In genomic region chr8:84873016-84873415, GRCm38 (mm10) we compare ENCODE assay signal across 9 mouse cellular contexts. TPM values are rescaled to one million over a fixed set of nuclear protein-coding genes. Genes with fewer than 3 reads are reported as not detected.
DNase-seq lines count a peak whose midpoint lies in the region; ATAC-seq and TF ChIP-seq lines count a peak whose summit lies in the region.
"Had no signal": no experiment of that assay in that cellular context is flagged by ENCODE, and none has a peak within 500 bp of the region (broad histone marks: within the 10 kb centered on the region; RNA-seq: fewer than 3 reads in every experiment).

No protein-coding gene starts in this region.

- peaks cover 16% of the 10 kb centered on the region for H3K4me1 ChIP-seq in embryonic facial prominence, embryonic 13.5 days
- peaks cover 7% of the 10 kb centered on the region; the same call in 1 of the 2 replicates for H3K4me1 ChIP-seq in intestine, postnatal 0 days (replicated peaks; ENCODE audit: control insufficient read depth, insufficient read depth, low read length)
- no peaks in the 10 kb centered on the region; the same call in 1 of the 2 replicates for H3K4me1 ChIP-seq in neural tube, embryonic 14.5 days (ENCODE audit: control insufficient read depth, insufficient read depth, low read length)

- H3K27ac ChIP-seq in layer of hippocampus, adult 2 months, result no peak overlapping the region
- H3K27ac ChIP-seq in embryonic facial prominence, embryonic 13.5 days, result no peak overlapping the region
- no peak overlapping the region for H3K27ac ChIP-seq in intestine, postnatal 0 days (ENCODE audit: low read depth, low read length)
- no peak overlapping the region for H3K27ac ChIP-seq in neural tube, embryonic 14.5 days (ENCODE audit: low read depth, low read length)
- H3K27ac ChIP-seq: macrophage had no signal

- peak overlapping the region; percentile 96 for H3K4me2 ChIP-seq in embryonic facial prominence, embryonic 13.5 days
- H3K4me2 ChIP-seq in intestine, postnatal 0 days (replicated peaks; ENCODE audit: low read depth), result peak overlapping the region; percentile 82
- H3K4me2 ChIP-seq in neural tube, embryonic 14.5 days (ENCODE audit: low read depth, low read length), result peak overlapping the region; percentile 71

- no peak for DNase-seq in layer of hippocampus, adult 2 months (ENCODE audit: low spot score in 2 of 2)
- no peak for DNase-seq in layer of hippocampus, adult 9-11 months
- no peak for DNase-seq in urinary bladder, adult 2 months (ENCODE audit: low spot score)
- no peak for DNase-seq in natural killer cell, adult 2 months (ENCODE audit: low spot score in 2 of 2)
- DNase-seq in cerebellum, adult 8-10 months, result no peak

- H3K27me3 ChIP-seq in embryonic facial prominence, embryonic 13.5 days, result no peaks in the 10 kb centered on the region
- H3K27me3 ChIP-seq in intestine, postnatal 0 days (replicated peaks; ENCODE audit: control insufficient read depth, insufficient read depth, low read length), result no peaks in the 10 kb centered on the region
- H3K27me3 ChIP-seq in neural tube, embryonic 14.5 days (ENCODE audit: control insufficient read depth, insufficient read depth, low read length), result peaks cover 4% of the 10 kb centered on the region; the same call in 1 of the 2 replicates

- peak overlapping the region; percentile 60; the same call in 1 of the 2 replicates for H3K4me3 ChIP-seq in layer of hippocampus, adult 2 months
- H3K4me3 ChIP-seq in embryonic facial prominence, embryonic 13.5 days, result peak overlapping the region; percentile 54
- H3K4me3 ChIP-seq in intestine, postnatal 0 days (ENCODE audit: low read depth, low read length), result no peak overlapping the region
- no peak overlapping the region; the same call in 1 of the 2 replicates for H3K4me3 ChIP-seq in neural tube, embryonic 14.5 days (ENCODE audit: low read depth, low read length)

- H3K36me3 ChIP-seq in embryonic facial prominence, embryonic 13.5 days, result peaks cover 18% of the 10 kb centered on the region
- H3K36me3 ChIP-seq in intestine, postnatal 0 days (ENCODE audit: control insufficient read depth, insufficient read depth), result peaks cover 16% of the 10 kb centered on the region; the same call in 1 of the 2 replicates
- H3K36me3 ChIP-seq in neural tube, embryonic 14.5 days (ENCODE audit: control insufficient read depth, insufficient read depth, low read length), result peaks cover 16% of the 10 kb centered on the region; the same call in 1 of the 2 replicates

- H3K9me3 ChIP-seq in embryonic facial prominence, embryonic 13.5 days, result no peaks in the 10 kb centered on the region
- no peaks in the 10 kb centered on the region for H3K9me3 ChIP-seq in intestine, postnatal 0 days (ENCODE audit: control insufficient read depth)
- H3K9me3 ChIP-seq in neural tube, embryonic 14.5 days (ENCODE audit: control insufficient read depth, low read length), result no peaks in the 10 kb centered on the region

- no peak for TF ChIP-seq CTCF in layer of hippocampus, adult 2 months (conservative IDR thresholded peaks at IDR 0.05)
- TF ChIP-seq CTCF in intestine, postnatal 0 days (IDR thresholded peaks at IDR 0.05; ENCODE audit: low read depth), result no peak

- no peak for ATAC-seq in embryonic facial prominence, embryonic 13.5 days (ENCODE audit: insufficient number of reproducible peaks, insufficient read depth, low FRiP score, low TSS enrichment, low read depth)
- ATAC-seq in intestine, postnatal 0 days, result no peak
- ATAC-seq in neural tube, embryonic 14.5 days (ENCODE audit: low read depth), result no peak

- H3K9ac ChIP-seq in embryonic facial prominence, embryonic 13.5 days, result peak overlapping the region; percentile 74
- H3K9ac ChIP-seq in intestine, postnatal 0 days (ENCODE audit: low read depth, low read length), result no peak overlapping the region
- H3K9ac ChIP-seq in neural tube, embryonic 14.5 days (replicated peaks; ENCODE audit: low read depth, low read length), result no peak overlapping the region

- 62% methylated on average over 4 of the region's 4 CpGs for WGBS in embryonic facial prominence, embryonic 13.5 days
- WGBS in intestine, postnatal 0 days, result 73% methylated on average over 4 of the region's 4 CpGs
- 73% methylated on average over 4 of the region's 4 CpGs for WGBS in neural tube, embryonic 14.5 days

RNA-seq across cellular contexts. Expression of gene Syce2, which starts 1.1 kb away (rescaled TPM):
- total RNA-seq in layer of hippocampus, adult 2 months (2021), result 10 to 100 TPM; 17.6 to 19.8 TPM
- polyA plus RNA-seq in embryonic facial prominence, embryonic 13.5 days (2015; fragmentation: Nextera tagmentation; extraction: Ambion mirVana), result 101 and 111 TPM in 2 replicates
- 27.1 and 32.7 TPM in 2 replicates for polyA plus RNA-seq in intestine, postnatal 0 days (2015; fragmentation: Nextera tagmentation; extraction: Ambion mirVana)
- polyA plus RNA-seq in neural tube, embryonic 14.5 days (2014; fragmentation: Nextera tagmentation; extraction: Ambion mirVana), result 14.2 and 24.5 TPM in 2 replicates
- polyA plus RNA-seq in urinary bladder, adult 2 months (2012; rRNA removed), result 2.8 and 3.2 TPM in 2 replicates

RNA-seq across cellular contexts. Expression of gene Farsa, which starts 16.2 kb away (rescaled TPM):
- total RNA-seq in layer of hippocampus, adult 2 months (2021), result 10 to 100 TPM; 49.7 to 58.0 TPM
- polyA plus RNA-seq in embryonic facial prominence, embryonic 13.5 days (2015; fragmentation: Nextera tagmentation; extraction: Ambion mirVana), result 105 and 108 TPM in 2 replicates
- polyA plus RNA-seq in intestine, postnatal 0 days (2015; fragmentation: Nextera tagmentation; extraction: Ambion mirVana), result 27.3 and 28.3 TPM in 2 replicates
- 90.9 and 98.2 TPM in 2 replicates for polyA plus RNA-seq in neural tube, embryonic 14.5 days (2014; fragmentation: Nextera tagmentation; extraction: Ambion mirVana)
- 39.2 and 51.4 TPM in 2 replicates for polyA plus RNA-seq in urinary bladder, adult 2 months (2012; rRNA removed)

RNA-seq across cellular contexts. Expression of gene Gcdh, which starts 20.7 kb away (rescaled TPM):
- 10 to 100 TPM; 37.5 to 41.2 TPM for total RNA-seq in layer of hippocampus, adult 2 months (2021)
- 39.1 and 40.6 TPM in 2 replicates for polyA plus RNA-seq in embryonic facial prominence, embryonic 13.5 days (2015; fragmentation: Nextera tagmentation; extraction: Ambion mirVana)
- 15.3 and 15.5 TPM in 2 replicates for polyA plus RNA-seq in intestine, postnatal 0 days (2015; fragmentation: Nextera tagmentation; extraction: Ambion mirVana)
- polyA plus RNA-seq in neural tube, embryonic 14.5 days (2014; fragmentation: Nextera tagmentation; extraction: Ambion mirVana), result 33.5 and 34.2 TPM in 2 replicates
- 31.4 and 33.1 TPM in 2 replicates for polyA plus RNA-seq in urinary bladder, adult 2 months (2012; rRNA removed)

RNA-seq across cellular contexts. Expression of gene Calr, which starts 26.3 kb away (rescaled TPM):
- 100 to 1,000 TPM; 457 to 504 TPM for total RNA-seq in layer of hippocampus, adult 2 months (2021)
- polyA plus RNA-seq in embryonic facial prominence, embryonic 13.5 days (2015; fragmentation: Nextera tagmentation; extraction: Ambion mirVana), result 959 and 1,012 TPM in 2 replicates
- 474 and 507 TPM in 2 replicates for polyA plus RNA-seq in intestine, postnatal 0 days (2015; fragmentation: Nextera tagmentation; extraction: Ambion mirVana)
- polyA plus RNA-seq in neural tube, embryonic 14.5 days (2014; fragmentation: Nextera tagmentation; extraction: Ambion mirVana), result 615 and 623 TPM in 2 replicates
- 362 and 430 TPM in 2 replicates for polyA plus RNA-seq in urinary bladder, adult 2 months (2012; rRNA removed)

RNA-seq across cellular contexts. Expression of gene Klf1, which starts 28.7 kb away (rescaled TPM):
- total RNA-seq in layer of hippocampus, adult 2 months (2021), result not detected
- polyA plus RNA-seq in embryonic facial prominence, embryonic 13.5 days (2015; fragmentation: Nextera tagmentation; extraction: Ambion mirVana), result 1.8 and 5.6 TPM in 2 replicates
- 0.56 and 0.63 TPM in 2 replicates for polyA plus RNA-seq in intestine, postnatal 0 days (2015; fragmentation: Nextera tagmentation; extraction: Ambion mirVana)
- 0.44 and 0.80 TPM in 2 replicates for polyA plus RNA-seq in neural tube, embryonic 14.5 days (2014; fragmentation: Nextera tagmentation; extraction: Ambion mirVana)
- polyA plus RNA-seq in urinary bladder, adult 2 months (2012; rRNA removed), result 0.15 TPM in 2 replicates

Comparison
In these comparisons a context has a peak if more than half of its experiments do, and no peak if none do; other contexts are left out.
1. H3K4me3 ChIP-seq: peak in layer of hippocampus, adult 2 months (single experiment) and embryonic facial prominence, embryonic 13.5 days (single experiment); none in intestine, postnatal 0 days (single experiment) and neural tube, embryonic 14.5 days (single experiment).
2. Peak in every context shown above with its lines, with median percentiles within 50 percentile points of each other: H3K4me2 ChIP-seq.